Mouse (Mus musculus) stomach, embryonic 15.5 days (tissue): ENCODE data around the gene Fam240a. TPM values are rescaled to one million over a fixed set of nuclear protein-coding genes. Genes with fewer than 3 reads are reported as not detected.

Experiments
- ATAC-seq: fragments of 200-750 bp; cut with Nextera tagmentation; 2 replicates; pipeline ENCODE4 v1.8.0; 2017; ENCODE audit warnings: low read depth, moderate number of reproducible peaks, moderate TSS enrichment; ENCODE audit not compliant: insufficient read depth, low FRiP score
- H3K27ac ChIP-seq: fragments of 300-500 bp; sonication (generic); 2 replicates; pipeline ENCODE4 v1.5.1; 2015; ENCODE audit warnings: mild to moderate bottlenecking, inconsistent platforms
- H3K27me3 ChIP-seq: fragments of 300-500 bp; sonication (generic); replicated peaks from 2 replicates; pipeline ENCODE4 v1.6.1; 2015; ENCODE audit warnings: inconsistent platforms
- H3K36me3 ChIP-seq: fragments of 300-500 bp; sonication (generic); 2 replicates; pipeline ENCODE4 v1.6.1; 2015; ENCODE audit warnings: inconsistent platforms
- H3K4me1 ChIP-seq: fragments of 300-500 bp; sonication (generic); 2 replicates; pipeline ENCODE4 v1.6.1; 2015; ENCODE audit warnings: inconsistent platforms
- H3K4me2 ChIP-seq: fragments of 300-500 bp; sonication (generic); 2 replicates; pipeline ENCODE4 v1.6.1; 2015; ENCODE audit warnings: mild to moderate bottlenecking, inconsistent platforms
- H3K4me3 ChIP-seq: fragments of 300-500 bp; sonication (generic); replicated peaks from 2 replicates; pipeline ENCODE4 v1.5.1; 2015; ENCODE audit warnings: inconsistent platforms
- H3K9ac ChIP-seq: fragments of 300-500 bp; sonication (generic); 2 replicates; pipeline ENCODE4 v1.6.1; 2015; ENCODE audit warnings: inconsistent platforms
- H3K9me3 ChIP-seq: fragments of 300-500 bp; sonication (generic); 2 replicates; pipeline ENCODE4 v1.6.1; 2016; ENCODE audit warnings: inconsistent platforms
- WGBS: fragments of 180-500 bp; shearing (Covaris S2); methylation state at CpG from one replicate; pipeline ENCODE4 v1.1.7; 2015; 5-methylcytosine and 5-hydroxymethylcytosine counted together
- polyA plus RNA-seq: library from polyadenylated mRNA; unstranded; fragments of >200 nt; fragmentation: Nextera tagmentation; extraction: Ambion mirVana; gene quantifications from 2 replicates; pipeline ENCODE4 v1.2.1, GENCODE M21; 2015

Gene Fam240a
- polyA plus RNA-seq, 1 experiment from 2014 or later = not detected

GRCm38 (mm10) chr9:110937506-110938490, 21.1 kb upstream of the Fam240a start:
- Histone ChIP-seq H3K9me3 (no peaks in the 10 kb centered on the region), H3K27ac (no peak overlapping the region), H3K4me2 (no peak overlapping the region), H3K27me3 (no peaks in the 10 kb centered on the region), H3K4me1 (no peaks in the 10 kb centered on the region), H3K36me3 (no peaks in the 10 kb centered on the region), H3K4me3 (no peak overlapping the region), H3K9ac (no peak overlapping the region)
- no peak for ATAC-seq
- 70% methylated on average over 12 of the region's 12 CpGs for WGBS

GRCm38 (mm10) chr9:110935941-110936340, 19.3 kb upstream of the Fam240a start:
- no peaks in the 10 kb centered on the region for H3K9me3 ChIP-seq
- no peak for ATAC-seq
- no peaks in the 10 kb centered on the region for H3K4me1 ChIP-seq
- H3K27ac ChIP-seq = no peak overlapping the region
- no peak overlapping the region for H3K9ac ChIP-seq
- no peak overlapping the region for H3K4me2 ChIP-seq
- 78% methylated on average over 7 of the region's 7 CpGs for WGBS
- H3K36me3 ChIP-seq = no peaks in the 10 kb centered on the region
- no peak overlapping the region for H3K4me3 ChIP-seq
- no peaks in the 10 kb centered on the region for H3K27me3 ChIP-seq

GRCm38 (mm10) chr9:110933850-110934437, 17.3 kb upstream of the Fam240a start:
- WGBS = 82% methylated on average over 12 of the region's 12 CpGs

GRCm38 (mm10) chr9:110931573-110931972, 14.9 kb upstream of the Fam240a start:
- H3K4me2 ChIP-seq = no peak overlapping the region
- no peaks in the 10 kb centered on the region for H3K36me3 ChIP-seq
- no peaks in the 10 kb centered on the region for H3K9me3 ChIP-seq
- H3K27ac ChIP-seq = no peak overlapping the region
- H3K4me3 ChIP-seq = no peak overlapping the region
- 79% methylated on average over 6 of the region's 6 CpGs for WGBS
- H3K4me1 ChIP-seq = no peaks in the 10 kb centered on the region
- no peak overlapping the region for H3K9ac ChIP-seq
- ATAC-seq = no peak
- no peaks in the 10 kb centered on the region for H3K27me3 ChIP-seq

More at GRCm38 (mm10) chr9:110933850-110934437, 17.3 kb upstream of the Fam240a start:
- no peak overlapping the region for H3K9ac ChIP-seq
- no peak overlapping the region for H3K4me2 ChIP-seq
- no peak overlapping the region for H3K27ac ChIP-seq
- H3K9me3 ChIP-seq = no peaks in the 10 kb centered on the region
- no peak for ATAC-seq
- no peaks in the 10 kb centered on the region for H3K36me3 ChIP-seq
- no peak overlapping the region for H3K4me3 ChIP-seq
- no peaks in the 10 kb centered on the region for H3K27me3 ChIP-seq
- H3K4me1 ChIP-seq = no peaks in the 10 kb centered on the region

- Histone ChIP-seq H3K36me3 (no peaks in the 10 kb centered on the region), H3K9ac (no peak overlapping the region), H3K27me3 (no peaks in the 10 kb centered on the region), H3K4me1 (no peaks in the 10 kb centered on the region), H3K9me3 (no peaks in the 10 kb centered on the region), H3K4me3 (no peak overlapping the region), H3K27ac (no peak overlapping the region), H3K4me2 (no peak overlapping the region)
- no peak for ATAC-seq
- WGBS = 15% methylated on average over 7 of the region's 7 CpGs
Measured at GRCm38 (mm10) chr9:110922759-110923158, 6.1 kb upstream of the Fam240a start.

- Histone ChIP-seq H3K27me3 (no peaks in the 10 kb centered on the region), H3K4me3 (no peak overlapping the region), H3K27ac (no peak overlapping the region), H3K4me2 (no peak overlapping the region), H3K9ac (no peak overlapping the region), H3K36me3 (no peaks in the 10 kb centered on the region), H3K4me1 (no peaks in the 10 kb centered on the region), H3K9me3 (no peaks in the 10 kb centered on the region)
- ATAC-seq = no peak
- 64% methylated on average over 15 of the region's 15 CpGs for WGBS
Measured at GRCm38 (mm10) chr9:110920665-110921419, 4.2 kb upstream of the Fam240a start.

- Histone ChIP-seq H3K27me3 (no peaks in the 10 kb centered on the region), H3K9ac (no peak overlapping the region), H3K4me1 (no peaks in the 10 kb centered on the region), H3K36me3 (no peaks in the 10 kb centered on the region), H3K4me2 (no peak overlapping the region), H3K27ac (no peak overlapping the region), H3K9me3 (no peaks in the 10 kb centered on the region), H3K4me3 (no peak overlapping the region)
- WGBS = 45% methylated on average over 8 of the region's 8 CpGs
- ATAC-seq = no peak
Measured at GRCm38 (mm10) chr9:110915466-110915865, 1.2 kb downstream of the Fam240a start.

GRCm38 (mm10) chr9:110914631-110915236, 1.9 kb downstream of the Fam240a start:
- no peaks in the 10 kb centered on the region for H3K4me1 ChIP-seq
- H3K4me2 ChIP-seq = no peak overlapping the region
- no peaks in the 10 kb centered on the region for H3K36me3 ChIP-seq
- no peaks in the 10 kb centered on the region for H3K9me3 ChIP-seq
- no peak overlapping the region for H3K27ac ChIP-seq
- no peak overlapping the region for H3K4me3 ChIP-seq
- H3K27me3 ChIP-seq = no peaks in the 10 kb centered on the region
- no peak for ATAC-seq
- H3K9ac ChIP-seq = no peak overlapping the region
- 55% methylated on average over 21 of the region's 21 CpGs for WGBS

GRCm38 (mm10) chr9:110909371-110909967, 7.2 kb downstream of the Fam240a start:
- H3K4me2 ChIP-seq = no peak overlapping the region
- no peak overlapping the region for H3K27ac ChIP-seq
- H3K9me3 ChIP-seq = no peaks in the 10 kb centered on the region
- no peak overlapping the region for H3K9ac ChIP-seq
- WGBS = 69% methylated on average over 6 of the region's 6 CpGs
- no peak for ATAC-seq
- H3K36me3 ChIP-seq = no peaks in the 10 kb centered on the region
- H3K4me1 ChIP-seq = no peaks in the 10 kb centered on the region
- H3K27me3 ChIP-seq = no peaks in the 10 kb centered on the region
- H3K4me3 ChIP-seq = no peak overlapping the region

GRCm38 (mm10) chr9:110908631-110909016, 8.0 kb downstream of the Fam240a start:
- no peak for ATAC-seq
- Histone ChIP-seq H3K9me3 (no peaks in the 10 kb centered on the region), H3K4me3 (no peak overlapping the region), H3K27ac (no peak overlapping the region), H3K27me3 (no peaks in the 10 kb centered on the region), H3K36me3 (no peaks in the 10 kb centered on the region), H3K4me1 (no peaks in the 10 kb centered on the region), H3K4me2 (no peak overlapping the region), H3K9ac (no peak overlapping the region)
- WGBS = 95% methylated on average over 3 of the region's 3 CpGs

GRCm38 (mm10) chr9:110907838-110908630, 8.6 kb downstream of the Fam240a start:
- H3K27ac ChIP-seq = no peak overlapping the region
- 74% methylated on average over 4 of the region's 4 CpGs for WGBS
- no peaks in the 10 kb centered on the region for H3K9me3 ChIP-seq
- H3K36me3 ChIP-seq = no peaks in the 10 kb centered on the region
- no peak overlapping the region for H3K9ac ChIP-seq
- no peaks in the 10 kb centered on the region for H3K27me3 ChIP-seq
- H3K4me3 ChIP-seq = no peak overlapping the region
- ATAC-seq = no peak
- H3K4me1 ChIP-seq = no peaks in the 10 kb centered on the region
- H3K4me2 ChIP-seq = no peak overlapping the region
